Mouse (Mus musculus): ENCODE results near the gene Zfp322a. TPM values are rescaled to one million over a fixed set of nuclear protein-coding genes. Genes with fewer than 3 reads are reported as not detected.
"Not testable (repeated sequence)": the region's sequence is repeated elsewhere in the genome, so short reads cannot be mapped to it uniquely, and the experiment has no call there.

Gene Zfp322a
- 10 to 100 TPM; 29.2 to 34.1 TPM for polyA plus RNA-seq (2017; shearing (Covaris generic))

- ATAC-seq: peak; percentile 99
Measured at GRCm38 (mm10) chr13:23368583-23369420, at the start of gene Zfp322a. TSS of gene Zfp322a (minus strand) at chr13:23369208.

GRCm38 (mm10) chr13:23412630-23413521 is 43.9 kb upstream of the Zfp322a start:
- ATAC-seq: peak; percentile 57

GRCm38 (mm10) chr13:23412211-23412629 is 43.2 kb upstream of the Zfp322a start:
- ATAC-seq: peak; percentile 32

- ATAC-seq: no peak
Measured at GRCm38 (mm10) chr13:23411311-23412210, 42.6 kb upstream of the Zfp322a start.

- no peak for ATAC-seq
Measured at GRCm38 (mm10) chr13:23410632-23411031, 41.6 kb upstream of the Zfp322a start.

- ATAC-seq: no peak
Measured at GRCm38 (mm10) chr13:23402626-23403025, 33.6 kb upstream of the Zfp322a start.

GRCm38 (mm10) chr13:23401683-23402527 is 32.9 kb upstream of the Zfp322a start:
- ATAC-seq: peak; percentile 86

GRCm38 (mm10) chr13:23400771-23401682 is 32.0 kb upstream of the Zfp322a start:
- ATAC-seq: no peak

- not testable (repeated sequence) for ATAC-seq
Measured at GRCm38 (mm10) chr13:23396913-23397312, 27.9 kb upstream of the Zfp322a start.

- no peak for ATAC-seq
Measured at GRCm38 (mm10) chr13:23396246-23396703, 27.3 kb upstream of the Zfp322a start.

GRCm38 (mm10) chr13:23395301-23396245 is 26.6 kb upstream of the Zfp322a start:
- ATAC-seq: no peak

GRCm38 (mm10) chr13:23387548-23387947 is 18.5 kb upstream of the Zfp322a start:
- no peak for ATAC-seq

GRCm38 (mm10) chr13:23383127-23383526 is 14.1 kb upstream of the Zfp322a start:
- ATAC-seq: no peak

GRCm38 (mm10) chr13:23372433-23372832 is 3.4 kb upstream of the Zfp322a start:
- no peak for ATAC-seq

GRCm38 (mm10) chr13:23370075-23370474 is 1.1 kb upstream of the Zfp322a start:
- ATAC-seq: no peak

- ATAC-seq: peak; percentile 18
Measured at GRCm38 (mm10) chr13:23369421-23369765, 385 bp upstream of the Zfp322a start.

- ATAC-seq: no peak
Measured at GRCm38 (mm10) chr13:23361536-23361935, 7.5 kb downstream of the Zfp322a start.

- ATAC-seq: not testable (repeated sequence)
Measured at GRCm38 (mm10) chr13:23354541-23354940, 14.5 kb downstream of the Zfp322a start.
